Mouse (Mus musculus) liver, embryonic 14.5 days (tissue): ENCODE results near the gene Rxra. TPM values are rescaled to one million over a fixed set of nuclear protein-coding genes. Genes with fewer than 3 reads are reported as not detected.

Source experiments
- ATAC-seq: fragments of 200-750 bp; cut with Nextera tagmentation; 2 replicates; pipeline ENCODE4 v1.8.0; 2017; ENCODE audit warnings: moderate number of reproducible peaks, mild to moderate bottlenecking, moderate library complexity; ENCODE audit not compliant: insufficient read depth
- DNase-seq, 3 experiments: peaks; one replicate each; pipeline ENCODE4 v3.0.0-alpha.2; 2012 to 2013; ENCODE audit warnings: low read depth in 3 of 3, low spot score in 3 of 3
- H3K27ac ChIP-seq: fragments of 300-500 bp; sonication (generic); 2 replicates; pipeline ENCODE4 v1.5.1; 2014; ENCODE audit warnings: moderate library complexity, mild to moderate bottlenecking, control low read depth, inconsistent platforms
- H3K27me3 ChIP-seq: fragments of 300-500 bp; sonication (generic); 2 replicates; pipeline ENCODE4 v1.6.1; 2014; ENCODE audit warnings: mild to moderate bottlenecking, low read length, moderate library complexity; ENCODE audit not compliant: control insufficient read depth, insufficient read depth
- H3K36me3 ChIP-seq: fragments of 300-500 bp; sonication (generic); replicated peaks from 2 replicates; pipeline ENCODE4 v1.6.1; 2014; ENCODE audit warnings: low read depth; ENCODE audit not compliant: control insufficient read depth, insufficient read depth
- H3K4me1 ChIP-seq, 2 experiments: fragments of 200-500 bp in 1 of 2; fragments of 300-500 bp in 1 of 2; sonication (generic) in 1 of 2; replicated peaks; 2 replicates each; pipeline ENCODE4 v1.6.1; 2012 to 2014; ENCODE audit warnings: antibody characterized with exemption in 1 of 2, inconsistent platforms in 1 of 2, low read length in 1 of 2; ENCODE audit not compliant: control insufficient read depth in 2 of 2, insufficient read depth in 2 of 2
- H3K4me2 ChIP-seq: fragments of 300-500 bp; sonication (generic); 2 replicates; pipeline ENCODE4 v1.6.1; 2014; ENCODE audit warnings: low read depth, mild to moderate bottlenecking, control low read depth, moderate library complexity
- H3K4me3 ChIP-seq, 2 experiments: fragments of 200-500 bp in 1 of 2; fragments of 300-500 bp in 1 of 2; sonication (generic) in 1 of 2; 2 replicates each; pipeline ENCODE4 v1.5.1; 2012 to 2014; ENCODE audit warnings: low read depth in 2 of 2, low read length in 2 of 2, mild to moderate bottlenecking in 2 of 2, control low read depth in 1 of 2, inconsistent platforms in 1 of 2, moderate library complexity in 1 of 2; ENCODE audit not compliant: insufficient read depth in 1 of 2
- H3K9ac ChIP-seq: fragments of 300-500 bp; sonication (generic); replicated peaks from 2 replicates; pipeline ENCODE4 v1.6.1; 2014; ENCODE audit warnings: mild to moderate bottlenecking, control low read depth, moderate library complexity
- H3K9me3 ChIP-seq: fragments of 300-500 bp; sonication (generic); 2 replicates; pipeline ENCODE4 v1.6.1; 2016; ENCODE audit warnings: low read length, mixed read lengths; ENCODE audit not compliant: control insufficient read depth
- CTCF ChIP-seq: IDR thresholded peaks from 2 replicates; pipeline ENCODE4 v1.5.1; 2016; ENCODE audit warnings: antibody characterized with exemption, low read depth, control low read depth
- EP300 ChIP-seq: IDR thresholded peaks from 2 replicates; pipeline ENCODE4 v1.6.1; 2016; ENCODE audit warnings: antibody characterized with exemption, low read depth
- WGBS: fragments of 180-500 bp; shearing (Covaris S2); extraction: QIAGEN DNeasy Blood & Tissue Kit; methylation state at CpG from one replicate; pipeline ENCODE4 v1.1.7; 2014; ENCODE audit not compliant: insufficient replicate concordance; 5-methylcytosine and 5-hydroxymethylcytosine counted together
- polyA plus RNA-seq, 2 experiments: library from polyadenylated mRNA; depleted of rRNA in 1 of 2; stranded (reverse) in 1 of 2; unstranded in 1 of 2; fragments of >200 nt; fragmentation: Nextera tagmentation in 1 of 2; extraction: Ambion mirVana in 1 of 2; gene quantifications; 2 replicates each; pipeline versions ENCODE4 v1.2.1 to v1.2.3; 2012 to 2014

Rxra gene
- polyA plus RNA-seq (2012; rRNA removed) (7.1 and 7.5 TPM in 2 replicates), polyA plus RNA-seq (2014; fragmentation: Nextera tagmentation; extraction: Ambion mirVana) (2.4 and 2.9 TPM in 2 replicates)

GRCm38 (mm10) chr2:27676106-27676477, at the start of gene Rxra:
Rxra (plus strand) TSS chr2:27676440.
- peak within 1 kb of the TSS; percentile 85 for H3K4me2 ChIP-seq
- peaks cover 0 to 30% of the 10 kb centered on the region in 2 experiments; a peak in 2 of 4 replicates for H3K4me1 ChIP-seq
- H3K4me3 ChIP-seq: peak within 1 kb of the TSS; percentile 75 to 76
- H3K36me3 ChIP-seq: no peaks in the 10 kb centered on the region
- WGBS: 18% methylated on average over 16 of the region's 16 CpGs
- DNase-seq: no peak
- H3K27ac ChIP-seq: peak within 1 kb of the TSS; percentile 12; the same call in 1 of the 2 replicates
- no peaks in the 10 kb centered on the region for H3K9me3 ChIP-seq
- no peak for TF ChIP-seq CTCF
- no peak for TF ChIP-seq EP300
- no peak for ATAC-seq
- H3K27me3 ChIP-seq: peaks cover 9% of the 10 kb centered on the region
- H3K9ac ChIP-seq: peak within 1 kb of the TSS; percentile 65

GRCm38 (mm10) chr2:27626604-27627003, 49.6 kb upstream of the Rxra start:
- WGBS: 40% methylated on average over 1 of the region's 1 CpGs
- Histone ChIP-seq H3K27ac (no peak overlapping the region), H3K9ac (no peak overlapping the region), H3K4me3 (no peak overlapping the region), H3K36me3 (no peaks in the 10 kb centered on the region), H3K4me1 (peaks cover 0 to 22% of the 10 kb centered on the region in 2 experiments; a peak in 1 of 4 replicates), H3K27me3 (no peaks in the 10 kb centered on the region), H3K9me3 (no peaks in the 10 kb centered on the region), H3K4me2 (no peak overlapping the region)
- TF ChIP-seq EP300 (0 out of 2 replicates have a peak, but pooled peaks have one; percentile 10), CTCF (no peak)
- ATAC-seq: peak; percentile 61
- peak; percentile 15 to 20 (median 16) for DNase-seq

GRCm38 (mm10) chr2:27630601-27631285, 45.5 kb upstream of the Rxra start:
- H3K4me2 ChIP-seq: no peak overlapping the region
- H3K9ac ChIP-seq: no peak overlapping the region
- WGBS: 54% methylated on average over 3 of the region's 3 CpGs
- peaks cover 0 to 13% of the 10 kb centered on the region in 2 experiments; a peak in 1 of 4 replicates for H3K4me1 ChIP-seq
- no peak for TF ChIP-seq EP300
- TF ChIP-seq CTCF: no peak
- DNase-seq: no peak
- no peak for ATAC-seq
- no peaks in the 10 kb centered on the region for H3K27me3 ChIP-seq
- no peaks in the 10 kb centered on the region for H3K9me3 ChIP-seq
- H3K4me3 ChIP-seq: no peak overlapping the region
- no peak overlapping the region for H3K27ac ChIP-seq
- no peaks in the 10 kb centered on the region for H3K36me3 ChIP-seq

GRCm38 (mm10) chr2:27633471-27633870, 42.8 kb upstream of the Rxra start:
- no peak overlapping the region for H3K9ac ChIP-seq
- no peaks in the 10 kb centered on the region for H3K27me3 ChIP-seq
- no peaks in the 10 kb centered on the region for H3K36me3 ChIP-seq
- H3K9me3 ChIP-seq: no peaks in the 10 kb centered on the region
- WGBS: 57% methylated on average over 2 of the region's 2 CpGs
- ATAC-seq: no peak
- peaks cover 0 to 4% of the 10 kb centered on the region in 2 experiments; a peak in 1 of 4 replicates for H3K4me1 ChIP-seq
- no peak for DNase-seq
- H3K4me3 ChIP-seq: no peak overlapping the region
- H3K27ac ChIP-seq: no peak overlapping the region
- H3K4me2 ChIP-seq: no peak overlapping the region
- TF ChIP-seq EP300: no peak
- TF ChIP-seq CTCF: no peak

GRCm38 (mm10) chr2:27634018-27634417, 42.2 kb upstream of the Rxra start:
- no peaks in the 10 kb centered on the region for H3K27me3 ChIP-seq
- DNase-seq (no peak), ATAC-seq (no peak)
- no peak overlapping the region for H3K27ac ChIP-seq
- no peak overlapping the region for H3K4me3 ChIP-seq
- TF ChIP-seq CTCF (no peak), EP300 (no peak)
- no peaks in the 10 kb centered on the region for H3K36me3 ChIP-seq
- WGBS: 27% methylated on average over 1 of the region's 1 CpGs
- H3K4me1 ChIP-seq: peaks cover 0 to 4% of the 10 kb centered on the region in 2 experiments; a peak in 1 of 4 replicates
- no peak overlapping the region for H3K4me2 ChIP-seq
- H3K9me3 ChIP-seq: no peaks in the 10 kb centered on the region
- H3K9ac ChIP-seq: no peak overlapping the region
